Mouse (Mus musculus) MEL (cell line): ENCODE results near the gene Oat. TPM values are rescaled to one million over a fixed set of nuclear protein-coding genes. Genes with fewer than 3 reads are reported as not detected.

Experiments
- DNase-seq: peaks from one replicate; pipeline ENCODE4 v3.0.0; 2011; ENCODE audit warnings: low read depth, low spot score
- H3K27ac ChIP-seq: 2 replicates; pipeline ENCODE4 v1.5.1; 2012; ENCODE audit warnings: low read depth, mild to moderate bottlenecking, control low read depth, low read length, moderate library complexity; ENCODE audit not compliant: control insufficient read depth
- H3K27me3 ChIP-seq, 2 experiments: fragments of 150-350 bp in 1 of 2; sonication (generic) in 1 of 2; 2 replicates each; pipeline ENCODE4 v1.6.1; 2012; ENCODE audit warnings: low read length in 2 of 2, mild to moderate bottlenecking in 2 of 2, improper control_type of control experiment in 1 of 2, moderate library complexity in 1 of 2; ENCODE audit not compliant: insufficient read depth in 2 of 2, control insufficient read depth in 1 of 2
- H3K36me3 ChIP-seq, 2 experiments: 2 replicates each; pipeline ENCODE4 v1.6.1; 2012 to 2014; ENCODE audit warnings: low read length in 2 of 2, improper control_type of control experiment in 1 of 2, inconsistent platforms in 1 of 2, mild to moderate bottlenecking in 1 of 2; ENCODE audit not compliant: insufficient read depth in 2 of 2, control insufficient read depth in 1 of 2
- H3K4me1 ChIP-seq, 2 experiments: fragments of 150-350 bp in 1 of 2; sonication (generic) in 1 of 2; 2 replicates each; pipeline ENCODE4 v1.6.1; 2012; ENCODE audit warnings: low read length in 2 of 2, improper control_type of control experiment in 1 of 2, mild to moderate bottlenecking in 1 of 2; ENCODE audit not compliant: insufficient read depth in 2 of 2, control insufficient read depth in 1 of 2
- H3K4me3 ChIP-seq, 2 experiments: fragments of 150-350 bp in 1 of 2; sonication (generic) in 1 of 2; 2 replicates each; pipeline ENCODE4 v1.5.1; 2012; ENCODE audit warnings: low read depth in 2 of 2, low read length in 2 of 2, mild to moderate bottlenecking in 2 of 2, moderate library complexity in 2 of 2, control low read depth in 1 of 2, improper control_type of control experiment in 1 of 2; ENCODE audit not compliant: control insufficient read depth in 1 of 2, insufficient read depth in 1 of 2
- H3K79me2 ChIP-seq: 2 replicates; pipeline ENCODE4 v1.6.1; 2012; ENCODE audit warnings: mild to moderate bottlenecking, low read length, moderate library complexity; ENCODE audit not compliant: control insufficient read depth, poor library complexity, insufficient read depth
- H3K9ac ChIP-seq: 2 replicates; pipeline ENCODE4 v1.6.1; 2012; ENCODE audit warnings: low read depth, mild to moderate bottlenecking, control low read depth, low read length, moderate library complexity; ENCODE audit not compliant: control insufficient read depth, poor library complexity, severe bottlenecking
- H3K9me3 ChIP-seq: fragments of 150-350 bp; sonication (generic); replicated peaks from 2 replicates; pipeline ENCODE4 v1.6.1; 2012; ENCODE audit warnings: mild to moderate bottlenecking, low read length, improper control_type of control experiment, moderate library complexity; ENCODE audit not compliant: insufficient read depth
- CHD1 ChIP-seq: IDR thresholded peaks from 2 replicates; pipeline ENCODE4 v1.6.1; 2012; ENCODE audit warnings: low read depth, mild to moderate bottlenecking, inconsistent platforms, low read length, improper control_type of control experiment
- ETS1 ChIP-seq: IDR thresholded peaks from 2 replicates; pipeline ENCODE4 v1.6.1; 2012; ENCODE audit warnings: low read depth, mild to moderate bottlenecking, inconsistent platforms, low read length, improper control_type of control experiment, moderate library complexity
- MYC ChIP-seq: IDR thresholded peaks from 2 replicates; pipeline ENCODE4 v1.6.1; 2011; ENCODE audit warnings: low read depth, mild to moderate bottlenecking, low read length, improper control_type of control experiment, moderate library complexity
- NELFE ChIP-seq: IDR thresholded peaks from 2 replicates; pipeline ENCODE4 v1.6.1; 2011; ENCODE audit warnings: low read depth, low read length, improper control_type of control experiment
- POLR2A ChIP-seq, 2 experiments: IDR thresholded peaks; 2 replicates each; pipeline ENCODE4 v1.6.1; 2011 to 2012; ENCODE audit warnings: low read length in 2 of 2, mild to moderate bottlenecking in 2 of 2, control low read depth in 1 of 2, improper control_type of control experiment in 1 of 2, low read depth in 1 of 2, moderate library complexity in 1 of 2; ENCODE audit not compliant: control insufficient read depth in 1 of 2, insufficient read depth in 1 of 2, poor library complexity in 1 of 2
- POLR2AphosphoS2 ChIP-seq: IDR thresholded peaks from 2 replicates; pipeline ENCODE4 v1.6.1; 2011; ENCODE audit warnings: low read length, improper control_type of control experiment
- POLR2AphosphoS5 ChIP-seq: IDR thresholded peaks from 2 replicates; pipeline ENCODE4 v1.6.1; 2012; ENCODE audit warnings: low read depth, borderline replicate concordance, mild to moderate bottlenecking, inconsistent platforms, low read length, moderate library complexity, mixed read lengths
- RAD21 ChIP-seq: IDR thresholded peaks from 2 replicates; pipeline ENCODE4 v1.6.1; 2011; ENCODE audit warnings: mild to moderate bottlenecking, low read depth, low read length, improper control_type of control experiment
- SMC3 ChIP-seq: IDR thresholded peaks from 2 replicates; pipeline ENCODE4 v1.6.1; 2011; ENCODE audit warnings: low read depth, low read length, improper control_type of control experiment
- TCF12 ChIP-seq: IDR thresholded peaks from 2 replicates; pipeline ENCODE4 v1.6.1; 2014; ENCODE audit warnings: low read depth, mild to moderate bottlenecking, inconsistent platforms, low read length, improper control_type of control experiment, moderate library complexity
- USF2 ChIP-seq, 2 experiments: IDR thresholded peaks; 2 replicates each; pipeline ENCODE4 v1.6.1; 2011 to 2012; ENCODE audit warnings: improper control_type of control experiment in 2 of 2, low read length in 2 of 2, borderline replicate concordance in 1 of 2, inconsistent platforms in 1 of 2, low read depth in 1 of 2, mild to moderate bottlenecking in 1 of 2; ENCODE audit not compliant: insufficient read depth in 1 of 2
- ZKSCAN1 ChIP-seq: IDR thresholded peaks from 2 replicates; pipeline ENCODE4 v1.6.1; 2012; ENCODE audit warnings: low read depth, mild to moderate bottlenecking, inconsistent platforms, low read length, improper control_type of control experiment, moderate library complexity
- polyA plus RNA-seq, 2 experiments: library from polyadenylated mRNA; stranded (reverse) in 1 of 2; unstranded in 1 of 2; fragments of >175 nt in 1 of 2; fragments of >200 nt in 1 of 2; gene quantifications; 2 replicates each; pipeline versions ENCODE4 v1.2.1 to v1.2.4; 2012; ENCODE audit warnings: low replicate concordance in 2 of 2, low read depth in 1 of 2; ENCODE audit not compliant: insufficient read length in 2 of 2, insufficient read depth in 1 of 2, missing spikeins in 1 of 2
- total RNA-seq: library from RNA; depleted of rRNA; stranded (reverse); fragments of 300-350 nt; gene quantifications from 2 replicates; pipeline ENCODE4 v1.2.3, GENCODE M21; 2012; rRNA removed

Oat gene
- total and polyA plus RNA-seq, 3 experiments: 190 to 226 (median 209) TPM

DNA sequence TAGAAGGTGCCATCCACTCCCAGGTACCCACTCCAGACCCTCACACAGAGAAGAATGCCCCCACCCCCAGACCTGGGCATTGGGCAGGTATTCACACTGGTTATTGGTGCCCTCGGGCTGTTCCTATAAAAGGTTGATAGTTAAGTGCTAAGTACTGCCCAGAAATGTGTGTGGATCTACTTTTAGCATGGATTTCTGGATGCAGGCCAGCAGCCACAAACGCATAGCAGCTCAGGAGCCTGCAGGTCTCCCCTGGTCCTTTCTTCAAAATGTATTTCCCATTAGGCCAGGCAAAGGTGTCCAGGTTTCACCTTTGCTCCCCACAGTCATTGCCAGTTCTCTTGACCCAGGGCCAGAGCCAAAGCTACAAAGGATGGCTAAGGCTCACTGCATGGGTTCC, 67.1 kb downstream of the Oat start:
- DNase-seq: no peak
- no peak for TF ChIP-seq SMC3
- no peak for TF ChIP-seq USF2 (IDR thresholded peaks at IDR 0.05; ENCODE audit: borderline replicate concordance in 1 of 2, insufficient read depth in 1 of 2, low read depth in 1 of 2, low read length in 2 of 2)
- TF ChIP-seq ETS1: no peak
- TF ChIP-seq POLR2AphosphoS5: no peak
- TF ChIP-seq ZKSCAN1: no peak
- TF ChIP-seq POLR2AphosphoS2: no peak
- no peak for TF ChIP-seq POLR2A (IDR thresholded peaks at IDR 0.05; ENCODE audit: control insufficient read depth in 1 of 2, insufficient read depth in 1 of 2, low read depth in 1 of 2, low read length in 2 of 2, poor library complexity in 1 of 2)
- no peak for TF ChIP-seq CHD1
- no peak for TF ChIP-seq RAD21
- no peak for TF ChIP-seq NELFE
- no peak for TF ChIP-seq MYC
- no peak for TF ChIP-seq TCF12
- TF ChIP-seq, all 39 proteins: peak for 0
- no peaks in the 10 kb centered on the region for H3K27me3 ChIP-seq

More for the DNA sequence above, 67.1 kb downstream of the Oat start:
- no peak overlapping the region for H3K27ac ChIP-seq
- peaks cover 0 to 14% of the 10 kb centered on the region in 2 experiments; a peak in 2 of 4 replicates for H3K4me1 ChIP-seq
- H3K9ac ChIP-seq: no peak overlapping the region
- no peaks in the 10 kb centered on the region for H3K9me3 ChIP-seq
- no peaks in the 10 kb centered on the region for H3K79me2 ChIP-seq
- no peak overlapping the region for H3K4me3 ChIP-seq
- H3K36me3 ChIP-seq: peaks cover 0 to 8% of the 10 kb centered on the region in 2 experiments; a peak in 2 of 4 replicates

Other genes starting within 250 kb of the Oat start
- gene Nkx1-2, start 23.2 kb upstream of the Oat start, total RNA-seq: 1.5 and 2.4 TPM in 2 replicates
- gene Nkx1-2, start 23.2 kb upstream of the Oat start, polyA plus RNA-seq: 1 to 10 TPM in 1 of 2 experiments, not detected in 1; 2.8 TPM
- gene Lhpp, start 34.2 kb upstream of the Oat start, total RNA-seq: 30.3 and 31.0 TPM in 2 replicates
- 10 to 100 TPM in 1 of 2 experiments, not detected in 1; 39.3 TPM for gene Lhpp, start 34.2 kb upstream of the Oat start, polyA plus RNA-seq
- gene Fam53b, start 237.5 kb upstream of the Oat start, total RNA-seq: 7.3 and 7.9 TPM in 2 replicates
- 10 to 100 TPM in 1 of 2 experiments, not detected in 1; 15.4 TPM for gene Fam53b, start 237.5 kb upstream of the Oat start, polyA plus RNA-seq